Comparison of ENCODE assay signal across 9 mouse cellular contexts in genomic region chr7:27128162-27128561, GRCm38 (mm10). TPM values are rescaled to one million over a fixed set of nuclear protein-coding genes. Genes with fewer than 3 reads are reported as not detected.
A peak's percentile ranks its signal among the peaks of the same experiment; 100 is the strongest.
DNase-seq lines count a peak whose midpoint lies in the region; ATAC-seq and TF ChIP-seq lines count a peak whose summit lies in the region.
"Had no signal": no experiment of that assay in that cellular context is flagged by ENCODE, and none has a peak within 500 bp of the region (broad histone marks: within the 10 kb centered on the region; RNA-seq: fewer than 3 reads in every experiment).

No protein-coding gene starts in this region.

- no peaks in the 10 kb centered on the region for H3K9me3 ChIP-seq in ES-Bruce4 (replicated peaks; ENCODE audit: control insufficient read depth, insufficient read depth, low read length, poor library complexity, severe bottlenecking)
- H3K9me3 ChIP-seq in lung, embryonic 14.5 days (ENCODE audit: low read depth, low read length), result no peaks in the 10 kb centered on the region

- TF ChIP-seq POLR2A in ES-Bruce4 (IDR thresholded peaks at IDR 0.05; ENCODE audit: insufficient read depth, low read length), result no peak
- TF ChIP-seq POLR2A in cortical plate, adult 2 months (IDR thresholded peaks at IDR 0.05; ENCODE audit: extremely low read depth, insufficient read depth, low read length), result no peak

- DNase-seq in kidney, adult 18-20 months, result peak; percentile 45
- no peak for DNase-seq in kidney, adult 11 months
- DNase-seq in kidney, adult 8-10 months, result peak; percentile 22 to 62
- DNase-seq in lung, embryonic 14.5 days, result peak; percentile 72
- DNase-seq in splenic B cell, adult 2 months (ENCODE audit: low read depth, low spot score), result peak; percentile 31
- DNase-seq in spleen, postnatal 36 days (ENCODE audit: low spot score in 2 of 2), result no peak

- no peak overlapping the region for H3K4me2 ChIP-seq in lung, embryonic 14.5 days

- peak; percentile 80 for TF ChIP-seq CTCF in ES-Bruce4 (IDR thresholded peaks at IDR 0.05; ENCODE audit: low read depth, low read length)
- peak; percentile 64 for TF ChIP-seq CTCF in cortical plate, adult 2 months (IDR thresholded peaks at IDR 0.05; ENCODE audit: extremely low read depth, insufficient read depth, low read length)
- peak; percentile 80 for TF ChIP-seq CTCF in lung, embryonic 14.5 days (IDR thresholded peaks at IDR 0.05; ENCODE audit: low read depth)

- 38% methylated on average over 3 of the region's 3 CpGs for WGBS in lung, embryonic 14.5 days

- no peak for TF ChIP-seq EP300 in ES-Bruce4 (IDR thresholded peaks at IDR 0.05; ENCODE audit: insufficient read depth, low read depth, low read length)

- no peak overlapping the region for H3K9ac ChIP-seq in ES-Bruce4 (ENCODE audit: low read depth, poor library complexity, severe bottlenecking)
- H3K9ac ChIP-seq in lung, embryonic 14.5 days, result no peak overlapping the region

- peaks cover 2% of the 10 kb centered on the region for H3K4me1 ChIP-seq in ES-Bruce4 (ENCODE audit: control insufficient read depth, insufficient read depth, low read length)
- H3K4me1 ChIP-seq in cortical plate, adult 2 months (ENCODE audit: control insufficient read depth, insufficient read depth, low read length), result no peaks in the 10 kb centered on the region
- H3K4me1 ChIP-seq in lung, embryonic 14.5 days (ENCODE audit: insufficient read depth), result no peaks in the 10 kb centered on the region; the same call in 1 of the 2 replicates

- H3K4me3 ChIP-seq in ES-Bruce4 (ENCODE audit: low read depth, low read length), result no peak overlapping the region
- no peak overlapping the region for H3K4me3 ChIP-seq in cortical plate, adult 2 months (ENCODE audit: insufficient read depth, low read length)
- H3K4me3 ChIP-seq in lung, embryonic 14.5 days (ENCODE audit: low read depth, low read length), result no peak overlapping the region

- no peak overlapping the region for H3K27ac ChIP-seq in ES-Bruce4 (ENCODE audit: insufficient read depth, low read length)
- H3K27ac ChIP-seq in cortical plate, adult 2 months (ENCODE audit: insufficient read depth, low read length), result no peak overlapping the region
- no peak overlapping the region for H3K27ac ChIP-seq in lung, embryonic 14.5 days (ENCODE audit: low read depth)
- H3K27ac ChIP-seq: macrophage had no signal

- no peaks in the 10 kb centered on the region for H3K36me3 ChIP-seq in ES-Bruce4 (ENCODE audit: control insufficient read depth, insufficient read depth, low read length, poor library complexity, severe bottlenecking)
- no peaks in the 10 kb centered on the region for H3K36me3 ChIP-seq in lung, embryonic 14.5 days (ENCODE audit: insufficient read depth)
- H3K36me3 ChIP-seq in splenic B cell, adult 2 months (ENCODE audit: control insufficient read depth, insufficient read depth, low read length, poor library complexity, severe bottlenecking), result no peaks in the 10 kb centered on the region

- peak; percentile 65; the same call in 1 of the 2 replicates for ATAC-seq in lung, embryonic 14.5 days (ENCODE audit: insufficient read depth)

- no peaks in the 10 kb centered on the region for H3K27me3 ChIP-seq in ES-Bruce4 (ENCODE audit: control insufficient read depth, insufficient read depth, low read length, poor library complexity, severe bottlenecking)
- H3K27me3 ChIP-seq in lung, embryonic 14.5 days (ENCODE audit: insufficient read depth, low read length), result no peaks in the 10 kb centered on the region
- H3K27me3 ChIP-seq in splenic B cell, adult 2 months (ENCODE audit: control insufficient read depth, insufficient read depth, low read length, poor library complexity, severe bottlenecking), result no peaks in the 10 kb centered on the region

RNA-seq across cellular contexts. Expression of gene Cyp2f2, which starts 8.5 kb away (rescaled TPM):
- polyA plus RNA-seq in ES-Bruce4 (2011; ENCODE audit: insufficient read depth, insufficient read length, low read depth, missing spikeins), result not detected in 2 replicates
- 1.3 and 1.7 TPM in 2 replicates for polyA plus RNA-seq in cortical plate, adult 2 months (2012; rRNA removed)
- polyA plus RNA-seq in lung, embryonic 14.5 days (2014; fragmentation: Nextera tagmentation; extraction: Ambion mirVana), result 9.3 and 12.3 TPM in 2 replicates
- polyA plus RNA-seq: macrophage had no signal

RNA-seq across cellular contexts. Expression of gene Cyp2t4, which starts 25.4 kb away (rescaled TPM):
- not detected in 2 replicates for polyA plus RNA-seq in ES-Bruce4 (2011; ENCODE audit: insufficient read depth, insufficient read length, low read depth, missing spikeins)
- polyA plus RNA-seq in cortical plate, adult 2 months (2012; rRNA removed), result not detected in 2 replicates
- polyA plus RNA-seq in lung, embryonic 14.5 days (2014; fragmentation: Nextera tagmentation; extraction: Ambion mirVana), result 0.11 and 0.20 TPM in 2 replicates
- polyA plus RNA-seq: macrophage had no signal

RNA-seq across cellular contexts. Expression of gene Egln2, which starts 38.4 kb away (rescaled TPM):
- 22.2 and 22.3 TPM in 2 replicates for polyA plus RNA-seq in ES-Bruce4 (2011; ENCODE audit: insufficient read depth, insufficient read length, low read depth, missing spikeins)
- polyA plus RNA-seq in cortical plate, adult 2 months (2012; rRNA removed), result 111 and 112 TPM in 2 replicates
- 48.4 and 50.0 TPM in 2 replicates for polyA plus RNA-seq in lung, embryonic 14.5 days (2014; fragmentation: Nextera tagmentation; extraction: Ambion mirVana)

RNA-seq across cellular contexts. Expression of gene Rab4b, which starts 50.5 kb away (rescaled TPM):
- 35.8 and 39.3 TPM in 2 replicates for polyA plus RNA-seq in ES-Bruce4 (2011; ENCODE audit: insufficient read depth, insufficient read length, low read depth, missing spikeins)
- 150 and 154 TPM in 2 replicates for polyA plus RNA-seq in cortical plate, adult 2 months (2012; rRNA removed)
- polyA plus RNA-seq in lung, embryonic 14.5 days (2014; fragmentation: Nextera tagmentation; extraction: Ambion mirVana), result 59.4 and 62.1 TPM in 2 replicates

RNA-seq across cellular contexts. Expression of gene Gm21983, which starts 52.7 kb away (rescaled TPM):
- not detected in 2 replicates for polyA plus RNA-seq in ES-Bruce4 (2011; ENCODE audit: insufficient read depth, insufficient read length, low read depth, missing spikeins)
- not detected in 2 replicates for polyA plus RNA-seq in cortical plate, adult 2 months (2012; rRNA removed)
- polyA plus RNA-seq in lung, embryonic 14.5 days (2014; fragmentation: Nextera tagmentation; extraction: Ambion mirVana), result 0.55 and 1.5 TPM in 2 replicates
- polyA plus RNA-seq: macrophage had no signal

Comparison
In these comparisons a context has a peak if more than half of its experiments do, and no peak if none do; other contexts are left out.
1. DNase-seq: peak in kidney, adult 18-20 months (single experiment), kidney, adult 8-10 months (2 of 2), lung, embryonic 14.5 days (single experiment) and splenic B cell, adult 2 months (single experiment); none in kidney, adult 11 months (single experiment) and spleen, postnatal 36 days (0 of 2).
2. Peak in every context shown above with its lines, with median percentiles within 50 percentile points of each other: CTCF ChIP-seq.